Mouse (Mus musculus) cerebellum, postnatal 10 days (tissue): Measurements from ENCODE around the gene Zfhx2.

Source experiments
- DNase-seq, 2 experiments: peaks; one replicate each; pipeline ENCODE4 v3.0.0; 2021; ENCODE audit warnings: mixed read lengths in 2 of 2

Gene Zfhx2

GRCm38 (mm10) chr14:55092011-55092577, at the start of gene Zfhx2:
TSS of gene Zfhx2 (minus strand) at chr14:55092324.
- DNase-seq = peak; percentile 97 to 99

GRCm38 (mm10) chr14:55139313-55139712, 47.2 kb upstream of the Zfhx2 start:
- no peak for DNase-seq

GRCm38 (mm10) chr14:55135676-55136075, 43.6 kb upstream of the Zfhx2 start:
- DNase-seq = no peak

GRCm38 (mm10) chr14:55126521-55126920, 34.4 kb upstream of the Zfhx2 start:
- no peak for DNase-seq

- no peak for DNase-seq
Observed at GRCm38 (mm10) chr14:55125711-55126110, 33.6 kb upstream of the Zfhx2 start.

GRCm38 (mm10) chr14:55122359-55122758, 30.2 kb upstream of the Zfhx2 start:
- no peak for DNase-seq

- DNase-seq = peak; percentile 97 to 98
Observed at GRCm38 (mm10) chr14:55121947-55122346, 29.8 kb upstream of the Zfhx2 start.

GRCm38 (mm10) chr14:55119421-55120134, 27.5 kb upstream of the Zfhx2 start:
- DNase-seq = peak; percentile 53 to 64

- peak; percentile 91 to 92 for DNase-seq
Observed at GRCm38 (mm10) chr14:55118852-55119251, 26.7 kb upstream of the Zfhx2 start.

GRCm38 (mm10) chr14:55116425-55117200, 24.5 kb upstream of the Zfhx2 start, which contains the start of gene Jph4:
TSS of gene Jph4 (minus strand) at chr14:55116935.
- DNase-seq = peak; percentile 87 to 89

GRCm38 (mm10) chr14:55115846-55116245, 23.7 kb upstream of the Zfhx2 start:
- peak; percentile 68 to 74 for DNase-seq

- peak; percentile 85 to 87 for DNase-seq
Observed at GRCm38 (mm10) chr14:55114759-55115701, 22.9 kb upstream of the Zfhx2 start.

- peak; percentile 75 to 78 for DNase-seq
Observed at GRCm38 (mm10) chr14:55113975-55114645, 22.0 kb upstream of the Zfhx2 start.

- DNase-seq = peak; percentile 47 to 50
Observed at GRCm38 (mm10) chr14:55113351-55113974, 21.3 kb upstream of the Zfhx2 start.

- DNase-seq = peak; percentile 75 to 78
Observed at GRCm38 (mm10) chr14:55111720-55112119, 19.6 kb upstream of the Zfhx2 start.

GRCm38 (mm10) chr14:55110076-55110475, 18.0 kb upstream of the Zfhx2 start:
- no peak for DNase-seq

- peak; percentile 61 to 73 for DNase-seq
Observed at GRCm38 (mm10) chr14:55109048-55109873, 17.1 kb upstream of the Zfhx2 start.

GRCm38 (mm10) chr14:55108202-55108870, 16.2 kb upstream of the Zfhx2 start:
- DNase-seq = peak; percentile 89 to 93

GRCm38 (mm10) chr14:55106990-55107389, 14.9 kb upstream of the Zfhx2 start:
- peak; percentile 40 to 42 for DNase-seq
